Mouse (Mus musculus): ENCODE results near the gene Pdzrn3.

The Pdzrn3 gene

DNA sequence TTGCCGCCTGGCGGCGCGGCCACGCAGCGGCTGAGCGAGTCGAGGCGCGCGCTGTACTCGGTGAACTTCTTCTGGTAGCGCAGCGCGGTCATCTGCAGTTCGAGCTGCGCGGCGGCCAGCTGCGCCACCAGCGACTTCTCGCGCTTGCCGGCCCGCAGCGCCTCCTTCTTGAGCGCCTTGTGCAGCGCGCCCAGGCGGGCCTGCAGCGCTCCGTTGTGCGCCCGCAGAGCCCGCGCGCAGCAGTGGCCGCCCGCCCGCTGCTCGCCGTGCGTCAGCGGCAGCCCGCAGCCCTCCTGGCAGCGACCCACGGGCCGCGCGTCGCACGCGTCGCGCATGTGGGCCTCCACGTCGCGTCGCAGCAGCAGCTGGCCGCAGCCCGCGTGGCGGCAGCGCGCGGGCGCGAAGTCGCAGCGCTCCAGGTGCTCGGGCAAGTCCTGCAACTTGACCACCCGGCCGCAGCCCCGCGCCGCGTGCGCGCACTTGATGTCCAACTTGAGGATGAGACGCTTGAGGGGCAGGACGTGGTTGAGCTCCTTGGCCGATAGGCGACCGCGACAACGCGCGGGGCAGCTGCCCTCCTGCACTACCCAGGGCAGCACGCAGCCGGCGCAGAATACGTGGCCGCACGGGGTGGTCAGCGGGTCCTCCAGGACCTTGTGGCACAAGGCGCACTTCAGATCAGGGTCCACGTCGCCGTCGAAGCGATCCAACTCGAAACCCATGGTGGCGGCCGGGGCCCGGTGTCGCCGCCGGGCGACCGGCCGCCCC, at the start of gene Pdzrn3:
Gene Pdzrn3 (minus strand): TSS at position 731 of the 768 bp plus-strand sequence.
- DNase-seq (ENCODE audit: low spot score in 2 of 2): peak; percentile 69 to 71

- DNase-seq (ENCODE audit: low spot score in 2 of 2): no peak
Measured at GRCm38 (mm10) chr6:101427296-101427695, 49.6 kb upstream of the Pdzrn3 start.

GRCm38 (mm10) chr6:101426301-101426700, 48.6 kb upstream of the Pdzrn3 start:
- DNase-seq (ENCODE audit: low spot score in 2 of 2): peak; percentile 40 to 64

- DNase-seq (ENCODE audit: low spot score in 2 of 2): no peak
Measured at GRCm38 (mm10) chr6:101422084-101422954, 44.6 kb upstream of the Pdzrn3 start.

- DNase-seq (ENCODE audit: low spot score in 2 of 2): peak in 1 of 2 experiments; percentile 43
Measured at GRCm38 (mm10) chr6:101418213-101418612, 40.5 kb upstream of the Pdzrn3 start.

GRCm38 (mm10) chr6:101411701-101412100, 34.0 kb upstream of the Pdzrn3 start:
- no peak for DNase-seq (ENCODE audit: low spot score in 2 of 2)

DNA sequence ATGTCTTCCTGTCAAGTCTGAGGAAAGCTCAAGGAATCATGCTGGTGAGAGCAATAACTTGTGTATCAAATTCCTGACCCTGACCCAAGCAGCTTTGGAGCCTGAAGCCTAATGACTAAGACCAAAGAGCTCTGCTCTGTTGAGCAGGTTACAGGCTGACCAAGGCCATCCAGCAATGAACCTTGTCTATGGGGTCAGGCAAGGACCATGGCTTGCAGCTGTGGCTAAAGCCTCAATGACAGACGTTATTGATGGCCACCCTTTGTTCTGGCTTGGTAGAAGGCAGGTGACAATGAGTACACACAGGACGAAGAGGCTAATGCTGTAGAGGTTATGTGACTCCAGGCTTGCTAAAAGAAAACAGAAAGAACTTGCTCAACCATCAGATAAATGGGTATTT, 33.4 kb upstream of the Pdzrn3 start:
- DNase-seq (ENCODE audit: low spot score in 2 of 2): no peak

- peak; percentile 31 to 58 for DNase-seq (ENCODE audit: low spot score in 2 of 2)
Measured at GRCm38 (mm10) chr6:101396711-101397110, 19.0 kb upstream of the Pdzrn3 start.

GRCm38 (mm10) chr6:101395908-101396307, 18.2 kb upstream of the Pdzrn3 start:
- no peak for DNase-seq (ENCODE audit: low spot score in 2 of 2)

DNA sequence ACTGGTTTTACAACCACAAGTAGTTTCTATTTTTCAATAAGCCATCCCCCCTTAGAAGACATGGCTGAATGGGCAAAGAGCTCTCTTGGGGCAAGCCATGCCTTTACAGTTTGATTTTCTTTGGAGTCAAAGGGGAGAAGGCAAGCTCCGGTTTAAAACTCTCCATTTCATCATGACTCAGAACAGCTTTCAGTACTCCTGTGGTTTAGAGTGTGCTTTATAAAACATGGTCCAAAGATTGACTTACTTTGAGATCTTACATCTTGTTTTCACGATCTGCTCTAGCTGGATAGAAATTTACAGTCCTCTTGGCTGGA, 15.1 kb upstream of the Pdzrn3 start:
- no peak for DNase-seq (ENCODE audit: low spot score in 2 of 2)

DNA sequence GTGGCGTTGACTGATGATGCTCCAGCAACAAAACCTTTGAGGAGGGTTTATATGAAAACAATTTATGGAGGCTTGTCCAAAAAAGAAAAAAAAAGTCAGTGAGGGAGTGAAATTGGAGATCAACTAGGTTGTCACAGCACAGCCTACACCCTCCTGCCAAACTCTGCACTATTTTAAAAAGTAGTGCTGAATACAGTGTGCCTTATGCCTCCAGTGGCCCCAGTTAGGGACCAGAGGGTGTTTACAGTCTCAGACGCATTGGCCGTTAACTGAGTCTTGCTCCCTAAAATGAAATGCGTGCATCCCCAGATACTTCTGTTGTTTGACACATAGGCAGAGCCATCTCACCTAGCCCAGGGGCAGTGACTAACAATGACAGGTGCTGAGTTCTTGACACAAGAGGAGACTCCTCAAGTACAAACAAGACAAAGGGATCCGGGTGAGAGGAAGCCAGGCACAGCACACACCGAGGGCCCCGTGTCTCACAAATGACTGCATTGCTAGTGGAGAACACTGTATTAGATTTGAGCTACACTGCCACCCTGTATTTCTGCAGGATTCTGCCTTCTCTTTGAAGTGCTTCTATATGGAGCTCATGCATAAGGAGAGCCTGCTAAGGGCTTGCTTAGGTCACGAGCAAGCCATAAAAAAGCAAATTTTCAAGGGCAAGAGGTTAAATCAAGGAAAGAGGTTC, 14.6 kb upstream of the Pdzrn3 start:
- DNase-seq (ENCODE audit: low spot score in 2 of 2): no peak

DNA sequence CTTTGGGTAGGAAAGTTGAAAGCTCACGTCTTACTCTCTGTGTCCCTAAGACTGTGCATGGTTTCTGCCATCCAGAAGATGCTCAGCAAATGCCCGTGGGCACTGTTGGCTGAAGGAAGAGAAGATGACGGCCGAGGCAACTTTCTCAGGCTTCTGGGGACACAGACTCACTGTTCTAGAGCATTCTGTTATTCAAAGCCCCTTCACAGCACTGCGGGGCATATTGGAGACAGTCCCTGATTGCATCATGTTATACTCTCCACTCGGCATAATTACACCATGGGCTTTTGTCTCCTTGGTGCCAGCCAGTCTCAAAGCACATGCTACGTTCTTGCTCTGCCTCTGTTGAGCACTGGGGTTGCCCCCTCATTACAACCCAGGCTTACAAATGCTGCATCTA, 7.8 kb upstream of the Pdzrn3 start:
- peak; percentile 31 to 45 for DNase-seq (ENCODE audit: low spot score in 2 of 2)

DNA sequence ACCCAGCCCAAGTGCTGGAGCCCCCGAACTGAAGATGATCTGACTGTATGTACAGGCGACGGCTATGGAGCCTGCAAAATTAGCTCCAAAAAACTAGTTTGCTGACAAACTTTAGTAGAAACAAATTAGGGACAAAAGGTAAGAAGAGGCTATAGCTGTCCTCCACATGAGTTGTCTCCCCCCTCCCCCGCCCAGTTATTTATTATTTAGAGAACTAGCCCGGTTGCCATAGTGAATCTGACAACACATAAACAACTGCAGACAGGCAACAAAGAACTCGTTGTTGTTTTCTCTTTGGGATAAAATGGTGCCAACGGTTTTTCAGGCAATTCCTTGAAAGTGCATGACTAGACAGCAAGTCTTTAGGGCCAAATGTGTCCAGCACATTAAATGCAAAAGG, 7.3 kb upstream of the Pdzrn3 start:
- peak in 1 of 2 experiments; percentile 21 for DNase-seq (ENCODE audit: low spot score in 2 of 2)

DNA sequence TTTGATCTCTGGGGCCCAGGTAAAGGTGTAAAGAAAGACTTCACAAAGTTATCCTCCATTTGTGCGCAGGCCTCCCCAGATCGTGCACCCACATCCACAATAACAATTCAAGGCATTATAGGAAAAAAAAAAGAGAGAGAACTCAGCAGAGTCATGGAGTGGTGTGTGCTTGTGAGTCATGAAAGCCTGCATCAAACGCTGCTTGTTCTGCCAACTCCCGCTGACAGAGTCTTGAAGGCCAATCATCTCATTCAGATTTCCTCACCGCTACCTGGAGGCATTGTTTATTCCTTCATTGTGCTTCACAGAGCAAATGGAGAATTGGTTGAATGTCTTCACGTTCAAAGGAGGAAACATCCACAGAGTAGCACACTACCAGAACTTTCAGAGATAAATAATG, 6.8 kb upstream of the Pdzrn3 start:
- DNase-seq (ENCODE audit: low spot score in 2 of 2): peak in 1 of 2 experiments; percentile 20

- peak in 1 of 2 experiments; percentile 5 for DNase-seq (ENCODE audit: low spot score in 2 of 2)
Measured at GRCm38 (mm10) chr6:101382891-101383290, 5.2 kb upstream of the Pdzrn3 start.

GRCm38 (mm10) chr6:101379546-101379945, 1.8 kb upstream of the Pdzrn3 start:
- DNase-seq (ENCODE audit: low spot score in 2 of 2): no peak

DNA sequence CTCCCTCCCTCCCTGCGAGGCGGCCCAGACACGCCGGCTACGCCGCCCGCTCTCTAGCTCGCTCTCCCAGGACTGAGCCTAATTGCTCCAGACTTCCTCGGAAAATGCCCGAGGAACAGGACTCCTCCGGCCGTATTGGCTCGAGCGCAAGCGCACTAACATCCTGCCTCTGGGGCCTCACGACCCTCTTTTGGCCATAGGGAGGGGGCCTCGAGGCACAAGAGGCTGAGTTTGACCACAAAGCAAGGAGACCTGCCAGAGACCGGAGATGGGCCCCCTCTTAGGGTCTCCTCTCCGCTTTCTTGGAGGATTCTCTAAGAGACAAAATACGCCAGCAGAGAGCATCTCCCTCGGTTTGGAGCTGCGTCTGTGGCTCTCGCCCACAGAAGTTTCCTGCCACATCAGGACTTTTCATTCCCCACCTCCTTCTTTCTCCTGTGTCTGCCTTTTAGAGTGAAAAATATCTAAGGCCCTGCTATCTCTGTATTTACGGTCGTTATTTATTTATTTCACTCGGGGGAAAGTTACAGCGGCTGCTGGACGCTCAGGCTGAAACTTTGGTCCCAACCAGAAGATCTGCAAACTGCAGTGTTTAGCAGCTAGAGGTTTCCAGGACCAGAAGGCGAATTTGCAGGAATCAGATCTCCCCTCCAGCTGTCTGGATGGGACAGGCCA, 375 bp upstream of the Pdzrn3 start:
- DNase-seq (ENCODE audit: low spot score in 2 of 2): peak; percentile 65 to 70

DNA sequence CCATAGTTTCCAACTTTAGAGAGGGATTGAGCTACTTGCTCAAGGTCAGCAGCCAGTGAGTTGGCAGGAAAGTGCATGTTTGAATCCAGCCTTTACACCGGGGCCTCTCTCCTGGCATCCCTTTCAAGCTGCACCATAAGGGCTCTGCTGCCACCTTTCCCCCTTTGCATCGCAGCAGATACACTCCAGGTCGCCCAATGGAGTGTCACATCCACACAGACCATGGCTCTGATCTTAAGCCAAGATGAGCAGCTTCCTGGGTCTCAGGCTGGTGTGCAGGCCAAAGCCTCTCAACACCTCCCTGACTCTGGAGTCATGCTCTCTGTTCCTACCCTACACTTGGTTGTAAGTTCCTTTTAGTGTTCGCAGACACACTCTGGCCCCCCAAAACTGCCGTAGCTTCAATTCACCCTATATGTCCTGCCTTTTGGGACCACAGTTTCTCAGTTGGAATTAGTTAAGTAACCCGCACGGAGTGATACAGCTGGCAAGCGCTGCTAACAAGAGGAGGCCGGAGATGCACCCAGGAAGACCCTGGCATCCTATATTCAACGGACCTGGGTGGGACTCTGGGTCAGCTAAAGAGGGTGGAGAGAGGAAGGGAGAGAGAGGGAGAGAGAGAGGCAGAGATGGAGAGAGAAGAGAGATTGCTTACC, 1.1 kb downstream of the Pdzrn3 start:
- DNase-seq (ENCODE audit: low spot score in 2 of 2): no peak

GRCm38 (mm10) chr6:101376049-101376448, 1.6 kb downstream of the Pdzrn3 start:
- peak in 1 of 2 experiments; percentile 43 for DNase-seq (ENCODE audit: low spot score in 2 of 2)

GRCm38 (mm10) chr6:101374721-101375120, 3.0 kb downstream of the Pdzrn3 start:
- peak in 1 of 2 experiments; percentile 40 for DNase-seq (ENCODE audit: low spot score in 2 of 2)

- no peak for DNase-seq (ENCODE audit: low spot score in 2 of 2)
Measured at GRCm38 (mm10) chr6:101374186-101374585, 3.5 kb downstream of the Pdzrn3 start.
